Mouse (Mus musculus) T-helper 2 cell (primary cell): Measurements from ENCODE around the gene Amh.

Experiments used
- in situ Hi-C: fragments of 300-600 bp; cut with MboI, MseI; formaldehyde crosslinking; loops from one replicate; pipeline ENCODE4 v1.15.1; 2025; ENCODE audit warnings: high pct_unique_total_duplicates

Gene Amh

DNA sequence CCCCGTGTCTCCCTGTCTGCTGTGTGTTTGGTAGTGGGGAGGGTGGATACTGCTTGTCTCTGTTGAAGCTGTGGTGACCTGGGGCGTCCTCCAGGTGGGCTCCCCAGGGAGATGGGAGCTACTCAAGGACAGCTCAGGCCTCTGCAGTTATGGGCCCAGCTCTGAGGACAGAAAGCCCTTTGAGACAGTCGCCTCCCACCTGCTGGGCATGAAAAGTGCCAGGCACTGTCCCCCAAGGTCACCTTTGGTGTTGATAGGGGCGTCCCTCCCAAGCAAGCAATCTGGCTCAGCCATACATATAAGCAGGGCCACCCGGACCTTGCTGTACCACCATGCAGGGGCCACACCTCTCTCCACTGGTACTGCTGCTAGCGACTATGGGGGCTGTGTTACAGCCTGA lies at the start of gene Amh:
Gene Amh (plus strand): TSS at position 328 of the 400 bp plus-strand sequence.
- in situ Hi-C loops, result no loop called here

GRCm38 (mm10) chr10:80755291-80756015 lies 49.6 kb upstream of the Amh start:
- in situ Hi-C loops, result no loop called here

DNA sequence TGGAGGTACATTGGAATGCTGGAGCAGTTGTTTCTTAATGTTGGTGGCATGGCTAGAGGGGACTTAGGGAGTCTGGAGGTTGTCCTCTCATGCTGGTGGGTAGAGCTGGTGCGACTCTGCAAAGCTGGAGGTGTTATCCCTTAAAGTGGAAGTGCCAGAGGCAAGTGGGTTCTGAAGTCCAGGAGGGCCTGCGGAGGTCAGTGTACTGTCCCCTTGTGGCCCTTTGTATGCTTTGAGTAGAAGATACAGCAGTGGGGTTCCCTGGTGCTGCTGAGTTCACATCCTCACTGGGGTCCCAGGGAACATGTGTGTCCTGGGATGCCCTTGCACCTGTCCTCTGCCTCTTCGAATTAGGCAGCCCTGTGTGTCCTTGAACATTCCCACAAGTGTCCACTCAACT lies 48.9 kb upstream of the Amh start:
- in situ Hi-C loops, result no loop called here

DNA sequence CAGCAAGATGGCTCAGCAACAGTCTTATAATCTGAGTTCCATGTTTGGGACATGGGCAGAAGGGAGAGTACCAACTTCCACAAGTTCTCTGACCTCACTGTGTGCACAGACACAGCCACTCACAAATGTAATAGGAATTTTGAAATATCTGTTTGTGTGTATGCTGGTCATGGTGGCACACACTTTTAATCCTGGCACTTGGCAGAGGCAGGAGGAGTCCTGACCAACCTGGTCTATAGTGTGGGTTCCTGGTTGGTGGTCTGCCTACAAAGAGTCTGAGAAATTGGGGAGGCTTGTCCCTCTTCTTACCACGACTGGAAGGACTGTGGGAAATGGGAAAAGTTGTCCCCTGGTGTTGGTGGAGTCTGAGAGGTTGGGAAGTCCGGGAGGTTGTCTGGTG lies 48.5 kb upstream of the Amh start:
- in situ Hi-C loops, result no loop called here

GRCm38 (mm10) chr10:80756967-80757366 lies 48.1 kb upstream of the Amh start:
- in situ Hi-C loops, result no loop called here

GRCm38 (mm10) chr10:80757717-80758116 lies 47.3 kb upstream of the Amh start:
- in situ Hi-C loops, result no loop called here

- in situ Hi-C loops, result no loop called here
Observed at GRCm38 (mm10) chr10:80758651-80759050, 46.4 kb upstream of the Amh start.

GRCm38 (mm10) chr10:80760596-80761524 lies 44.2 kb upstream of the Amh start:
- in situ Hi-C loops, result no loop called here

GRCm38 (mm10) chr10:80761821-80762220 lies 43.2 kb upstream of the Amh start:
- in situ Hi-C loops, result no loop called here

- in situ Hi-C loops, result no loop called here
Observed at GRCm38 (mm10) chr10:80763502-80763901, 41.5 kb upstream of the Amh start.

- in situ Hi-C loops, result loop anchor here (5.0 kb wide), 1 partner anchor 672 kb away; no protein-coding TSS in a partner anchor
Observed at GRCm38 (mm10) chr10:80765746-80766145, 39.3 kb upstream of the Amh start.

- in situ Hi-C loops, result loop anchor here (5.0 kb wide), 1 partner anchor 671 kb away; no protein-coding TSS in a partner anchor
Observed at GRCm38 (mm10) chr10:80766161-80766815, 38.8 kb upstream of the Amh start.

DNA sequence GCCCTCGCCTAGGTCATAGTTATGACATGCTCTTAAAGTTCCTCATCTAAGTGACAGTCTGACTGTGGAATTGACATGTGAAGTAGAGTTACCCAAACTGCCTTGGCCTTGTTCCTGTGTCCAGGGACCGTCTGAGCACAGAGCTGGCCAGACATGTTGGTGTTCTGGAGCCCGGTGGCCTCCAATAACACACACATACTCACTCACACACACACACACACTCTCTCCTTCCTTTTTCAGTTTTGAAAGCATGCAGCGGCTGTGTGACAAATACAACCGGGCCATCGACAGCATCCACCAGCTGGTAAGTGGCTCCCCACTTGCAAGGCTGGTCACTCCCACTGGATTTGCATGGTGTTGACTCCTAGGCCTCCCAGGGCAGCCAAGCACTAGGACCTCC lies 36.7 kb upstream of the Amh start:
- in situ Hi-C loops, result loop anchor here (5.0 kb wide), 1 partner anchor 669 kb away; no protein-coding TSS in a partner anchor

- in situ Hi-C loops, result no loop called here
Observed at GRCm38 (mm10) chr10:80773816-80774215, 31.2 kb upstream of the Amh start.

DNA sequence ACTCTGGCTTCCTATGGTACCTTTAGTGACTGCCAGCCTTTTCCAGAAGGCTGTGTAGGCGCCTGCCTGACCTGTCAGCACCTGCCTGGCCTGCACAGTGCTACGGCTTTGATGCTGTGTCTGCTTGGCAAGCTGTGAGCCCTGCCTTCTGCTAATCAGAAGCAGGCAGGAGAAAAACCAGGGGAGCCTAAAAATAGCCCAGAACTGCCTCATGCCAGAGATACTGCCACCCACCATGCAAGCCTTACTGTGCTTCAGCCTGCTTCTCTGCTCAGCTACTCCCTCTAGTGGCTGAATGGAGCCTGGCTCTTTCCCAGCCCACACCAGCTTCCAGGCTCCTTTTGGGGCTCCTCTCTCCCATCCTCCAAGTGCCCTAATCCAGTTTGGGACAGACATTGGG lies 30.5 kb upstream of the Amh start:
- in situ Hi-C loops, result no loop called here

- in situ Hi-C loops, result loop anchor here (5.0 kb wide), 1 partner anchor 63 kb away; no protein-coding TSS in a partner anchor
Observed at GRCm38 (mm10) chr10:80774981-80775380, 30.1 kb upstream of the Amh start.

DNA sequence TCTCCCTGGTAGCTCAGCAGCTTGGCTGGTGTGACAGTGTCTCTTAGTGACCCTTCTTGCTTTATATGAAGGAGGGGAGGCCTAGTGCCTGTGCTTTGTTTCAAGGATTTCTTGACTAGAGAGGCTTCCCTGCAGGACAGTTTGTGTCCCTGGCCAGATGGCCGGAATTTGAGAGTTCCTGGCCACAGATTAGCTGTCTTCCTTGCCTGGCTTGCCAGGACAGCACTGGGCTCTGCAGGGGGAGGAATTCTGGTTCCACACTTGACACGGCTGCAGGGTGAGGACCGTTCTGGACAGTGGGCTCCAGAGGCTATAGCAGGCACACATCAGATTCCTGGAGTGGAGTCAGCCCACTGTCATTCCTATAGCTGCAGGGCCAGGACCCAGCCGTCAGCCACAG lies 29.3 kb upstream of the Amh start:
- in situ Hi-C loops, result loop anchor here (5.0 kb wide), 1 partner anchor 63 kb away; no protein-coding TSS in a partner anchor

DNA sequence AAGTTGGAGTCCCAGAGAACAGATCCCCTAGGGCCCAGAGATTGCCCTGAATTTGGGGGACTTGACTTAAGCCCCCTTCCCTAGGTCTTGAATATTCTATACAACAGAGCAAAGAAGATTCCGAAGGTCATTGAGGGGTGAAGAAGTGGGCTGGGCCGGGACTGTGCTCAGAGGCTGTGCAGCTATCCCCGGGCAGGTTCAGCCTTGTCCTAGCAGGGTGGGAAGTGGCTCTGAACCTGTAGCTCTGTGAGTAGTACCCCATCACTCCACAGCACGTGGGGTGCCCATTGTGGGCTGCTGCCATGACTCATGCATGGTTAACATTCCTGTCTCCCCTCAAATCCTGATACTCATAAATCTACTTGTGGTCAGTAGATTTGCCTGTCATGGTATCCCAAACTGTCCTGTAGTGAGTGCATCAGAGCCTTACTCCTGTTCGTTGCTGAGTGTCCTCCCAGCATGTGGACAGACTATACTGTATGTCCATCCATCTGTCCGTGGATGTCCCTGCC lies 28.6 kb upstream of the Amh start:
- in situ Hi-C loops, result loop anchor here (5.0 kb wide), 1 partner anchor 64 kb away; no protein-coding TSS in a partner anchor

GRCm38 (mm10) chr10:80777123-80777522 lies 27.9 kb upstream of the Amh start:
- in situ Hi-C loops, result loop anchor here (5.0 kb wide), 1 partner anchor 65 kb away; no protein-coding TSS in a partner anchor

GRCm38 (mm10) chr10:80779565-80779964 lies 25.5 kb upstream of the Amh start:
- in situ Hi-C loops, result loop anchor here (5.0 kb wide), 1 partner anchor 67 kb away; no protein-coding TSS in a partner anchor

GRCm38 (mm10) chr10:80784302-80784701 lies 20.7 kb upstream of the Amh start:
- in situ Hi-C loops, result no loop called here
